Mouse (Mus musculus): ENCODE measurements around the gene Kcnd2. TPM values are rescaled to one million over a fixed set of nuclear protein-coding genes. Genes with fewer than 3 reads are reported as not detected.
"Not testable (repeated sequence)": the region's sequence is repeated elsewhere in the genome, so short reads cannot be mapped to it uniquely, and the experiment has no call there.

Gene Kcnd2
- polyA plus RNA-seq, 1 experiment from 2014 or later = 1.2 TPM

GRCm38 (mm10) chr6:21385298-21385697 is 170.0 kb downstream of the Kcnd2 start:
- not testable (repeated sequence) for DNase-seq (ENCODE audit: low spot score, missing footprints); H3K27me3 ChIP-seq (ENCODE audit: control insufficient read depth, insufficient read depth, low read length); H3K9ac ChIP-seq (ENCODE audit: low read length); ATAC-seq (ENCODE audit: low FRiP score); H3K27ac ChIP-seq (ENCODE audit: low read depth, low read length); H3K4me3 ChIP-seq (ENCODE audit: low read depth, low read length); H3K9me3 ChIP-seq (ENCODE audit: control insufficient read depth, low read length); H3K4me2 ChIP-seq; H3K4me1 ChIP-seq (ENCODE audit: control insufficient read depth, insufficient read depth, low read length); H3K36me3 ChIP-seq (ENCODE audit: control insufficient read depth, insufficient read depth, low read length)
- 75% methylated on average over 3 of the region's 3 CpGs for WGBS

GRCm38 (mm10) chr6:21391776-21392175 is 176.5 kb downstream of the Kcnd2 start:
- Histone ChIP-seq H3K36me3 (ENCODE audit: control insufficient read depth, insufficient read depth, low read length) (no peaks in the 10 kb centered on the region), H3K27ac (ENCODE audit: low read depth, low read length) (no peak overlapping the region), H3K4me3 (ENCODE audit: low read depth, low read length) (no peak overlapping the region), H3K4me1 (ENCODE audit: control insufficient read depth, insufficient read depth, low read length) (no peaks in the 10 kb centered on the region), H3K9ac (ENCODE audit: low read length) (no peak overlapping the region), H3K27me3 (ENCODE audit: control insufficient read depth, insufficient read depth, low read length) (no peaks in the 10 kb centered on the region), H3K9me3 (ENCODE audit: control insufficient read depth, low read length) (no peaks in the 10 kb centered on the region), H3K4me2 (no peak overlapping the region)
- DNase-seq (ENCODE audit: low spot score, missing footprints) = no peak
- ATAC-seq (ENCODE audit: low FRiP score) = no peak
- 98% methylated on average over 4 of the region's 4 CpGs for WGBS

- Histone ChIP-seq H3K27ac (ENCODE audit: low read depth, low read length) (no peak overlapping the region), H3K36me3 (ENCODE audit: control insufficient read depth, insufficient read depth, low read length) (no peaks in the 10 kb centered on the region), H3K4me1 (ENCODE audit: control insufficient read depth, insufficient read depth, low read length) (no peaks in the 10 kb centered on the region), H3K27me3 (ENCODE audit: control insufficient read depth, insufficient read depth, low read length) (no peaks in the 10 kb centered on the region), H3K9ac (ENCODE audit: low read length) (no peak overlapping the region), H3K4me2 (no peak overlapping the region), H3K9me3 (ENCODE audit: control insufficient read depth, low read length) (no peaks in the 10 kb centered on the region), H3K4me3 (ENCODE audit: low read depth, low read length) (no peak overlapping the region)
- ATAC-seq (ENCODE audit: low FRiP score) = no peak
- WGBS = 90% methylated on average over 3 of the region's 3 CpGs
- no peak for DNase-seq (ENCODE audit: low spot score, missing footprints)
Observed at GRCm38 (mm10) chr6:21413656-21414055, 198.4 kb downstream of the Kcnd2 start.

GRCm38 (mm10) chr6:21418246-21418645 is 202.9 kb downstream of the Kcnd2 start:
- DNase-seq (ENCODE audit: low spot score, missing footprints) (no peak), ATAC-seq (ENCODE audit: low FRiP score) (no peak)
- no peak overlapping the region for H3K9ac ChIP-seq (ENCODE audit: low read length)
- 79% methylated on average over 6 of the region's 6 CpGs for WGBS
- H3K27me3 ChIP-seq (ENCODE audit: control insufficient read depth, insufficient read depth, low read length) = no peaks in the 10 kb centered on the region
- no peaks in the 10 kb centered on the region for H3K9me3 ChIP-seq (ENCODE audit: control insufficient read depth, low read length)
- no peak overlapping the region for H3K4me2 ChIP-seq
- no peak overlapping the region for H3K4me3 ChIP-seq (ENCODE audit: low read depth, low read length)
- H3K4me1 ChIP-seq (ENCODE audit: control insufficient read depth, insufficient read depth, low read length) = no peaks in the 10 kb centered on the region
- no peaks in the 10 kb centered on the region for H3K36me3 ChIP-seq (ENCODE audit: control insufficient read depth, insufficient read depth, low read length)
- H3K27ac ChIP-seq (ENCODE audit: low read depth, low read length) = no peak overlapping the region

- Histone ChIP-seq H3K9ac (ENCODE audit: low read length) (no peak overlapping the region), H3K27ac (ENCODE audit: low read depth, low read length) (no peak overlapping the region), H3K9me3 (ENCODE audit: control insufficient read depth, low read length) (no peaks in the 10 kb centered on the region), H3K4me3 (ENCODE audit: low read depth, low read length) (no peak overlapping the region), H3K27me3 (ENCODE audit: control insufficient read depth, insufficient read depth, low read length) (no peaks in the 10 kb centered on the region), H3K4me2 (no peak overlapping the region), H3K4me1 (ENCODE audit: control insufficient read depth, insufficient read depth, low read length) (no peaks in the 10 kb centered on the region), H3K36me3 (ENCODE audit: control insufficient read depth, insufficient read depth, low read length) (no peaks in the 10 kb centered on the region)
- ATAC-seq (ENCODE audit: low FRiP score) = no peak
- WGBS = 86% methylated on average over 4 of the region's 4 CpGs
- no peak for DNase-seq (ENCODE audit: low spot score, missing footprints)
Observed at GRCm38 (mm10) chr6:21424202-21424785, 209.0 kb downstream of the Kcnd2 start.

- no peaks in the 10 kb centered on the region for H3K36me3 ChIP-seq (ENCODE audit: control insufficient read depth, insufficient read depth, low read length)
- no peak overlapping the region for H3K4me3 ChIP-seq (ENCODE audit: low read depth, low read length)
- H3K4me2 ChIP-seq = no peak overlapping the region
- no peaks in the 10 kb centered on the region for H3K9me3 ChIP-seq (ENCODE audit: control insufficient read depth, low read length)
- H3K4me1 ChIP-seq (ENCODE audit: control insufficient read depth, insufficient read depth, low read length) = no peaks in the 10 kb centered on the region
- H3K27ac ChIP-seq (ENCODE audit: low read depth, low read length) = no peak overlapping the region
- H3K27me3 ChIP-seq (ENCODE audit: control insufficient read depth, insufficient read depth, low read length) = no peaks in the 10 kb centered on the region
- H3K9ac ChIP-seq (ENCODE audit: low read length) = no peak overlapping the region
- ATAC-seq (ENCODE audit: low FRiP score) (no peak), DNase-seq (ENCODE audit: low spot score, missing footprints) (no peak)
- WGBS = 90% methylated on average over 1 of the region's 1 CpGs
Observed at GRCm38 (mm10) chr6:21431120-21431519, 215.8 kb downstream of the Kcnd2 start.

GRCm38 (mm10) chr6:21464719-21465118 is 249.4 kb downstream of the Kcnd2 start:
- Histone ChIP-seq H3K27ac (ENCODE audit: low read depth, low read length) (no peak overlapping the region), H3K27me3 (ENCODE audit: control insufficient read depth, insufficient read depth, low read length) (no peaks in the 10 kb centered on the region), H3K4me1 (ENCODE audit: control insufficient read depth, insufficient read depth, low read length) (no peaks in the 10 kb centered on the region), H3K9ac (ENCODE audit: low read length) (no peak overlapping the region), H3K9me3 (ENCODE audit: control insufficient read depth, low read length) (no peaks in the 10 kb centered on the region), H3K36me3 (ENCODE audit: control insufficient read depth, insufficient read depth, low read length) (no peaks in the 10 kb centered on the region), H3K4me2 (no peak overlapping the region), H3K4me3 (ENCODE audit: low read depth, low read length) (no peak overlapping the region)
- no peak for DNase-seq (ENCODE audit: low spot score, missing footprints)
- no peak for ATAC-seq (ENCODE audit: low FRiP score)

GRCm38 (mm10) chr6:21471891-21472544 is 256.7 kb downstream of the Kcnd2 start:
- DNase-seq (ENCODE audit: low spot score, missing footprints) (no peak), ATAC-seq (ENCODE audit: low FRiP score) (no peak)
- WGBS = 74% methylated on average over 1 of the region's 1 CpGs

GRCm38 (mm10) chr6:21482714-21483113 is 267.4 kb downstream of the Kcnd2 start:
- no peak overlapping the region for H3K27ac ChIP-seq (ENCODE audit: low read depth, low read length)
- no peaks in the 10 kb centered on the region for H3K36me3 ChIP-seq (ENCODE audit: control insufficient read depth, insufficient read depth, low read length)
- WGBS = 77% methylated on average over 2 of the region's 2 CpGs
- no peaks in the 10 kb centered on the region for H3K27me3 ChIP-seq (ENCODE audit: control insufficient read depth, insufficient read depth, low read length)
- no peaks in the 10 kb centered on the region for H3K9me3 ChIP-seq (ENCODE audit: control insufficient read depth, low read length)
- H3K4me3 ChIP-seq (ENCODE audit: low read depth, low read length) = no peak overlapping the region
- ATAC-seq (ENCODE audit: low FRiP score) (no peak), DNase-seq (ENCODE audit: low spot score, missing footprints) (no peak)
- H3K9ac ChIP-seq (ENCODE audit: low read length) = no peak overlapping the region
- no peak overlapping the region for H3K4me2 ChIP-seq
- no peaks in the 10 kb centered on the region for H3K4me1 ChIP-seq (ENCODE audit: control insufficient read depth, insufficient read depth, low read length)

More at GRCm38 (mm10) chr6:21471891-21472544, 256.7 kb downstream of the Kcnd2 start:
- Histone ChIP-seq H3K4me2 (no peak overlapping the region), H3K4me1 (ENCODE audit: control insufficient read depth, insufficient read depth, low read length) (no peaks in the 10 kb centered on the region), H3K27me3 (ENCODE audit: control insufficient read depth, insufficient read depth, low read length) (no peaks in the 10 kb centered on the region), H3K9me3 (ENCODE audit: control insufficient read depth, low read length) (no peaks in the 10 kb centered on the region), H3K4me3 (ENCODE audit: low read depth, low read length) (no peak overlapping the region), H3K27ac (ENCODE audit: low read depth, low read length) (no peak overlapping the region), H3K36me3 (ENCODE audit: control insufficient read depth, insufficient read depth, low read length) (no peaks in the 10 kb centered on the region), H3K9ac (ENCODE audit: low read length) (no peak overlapping the region)
